Comparison of ENCODE assay signal across 1 mouse cellular context in the genomic region with DNA sequence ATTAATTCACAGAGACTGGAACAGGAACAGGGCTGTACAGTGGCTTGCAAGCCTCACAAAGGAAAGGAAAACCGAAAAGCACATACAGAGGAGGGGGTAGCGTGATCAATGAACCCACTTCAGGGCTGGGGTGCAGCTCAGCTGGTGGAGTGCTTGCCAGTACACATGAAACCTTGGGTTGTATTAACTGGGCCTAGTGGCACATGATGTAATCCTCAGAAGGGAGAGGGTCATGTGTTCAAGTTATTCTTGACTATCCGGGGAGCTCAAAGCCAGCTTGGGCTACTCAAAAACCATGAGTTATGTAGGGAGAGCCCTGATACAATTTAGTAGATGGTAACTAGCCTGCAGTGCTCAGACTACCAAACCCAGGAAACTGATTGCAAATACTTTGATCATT.
TF ChIP-seq lines count a peak whose summit lies in the region.

No protein-coding gene starts in this region.

TF ChIP-seq in CH12.LX, 34 proteins besides CTCF, POLR2A, EP300 and RAD21 (continued from another document):
- no peak for TF ChIP-seq JUND (conservative IDR thresholded peaks at IDR 0.05; ENCODE audit: low read depth, low read length)
- peak; percentile 82 for TF ChIP-seq ETS1 (conservative IDR thresholded peaks at IDR 0.05; ENCODE audit: low read depth, low read length)
- TF ChIP-seq MXI1 (IDR thresholded peaks at IDR 0.05; ENCODE audit: low read depth, low read length) = 0 out of 2 replicates have a peak, but pooled peaks have one; percentile 57
